Mouse (Mus musculus) forebrain, embryonic 11.5 days (tissue): ENCODE data around the gene Gnat1. TPM values are rescaled to one million over a fixed set of nuclear protein-coding genes. Genes with fewer than 3 reads are reported as not detected.
A peak's percentile ranks its signal among the peaks of the same experiment; 100 is the strongest.

ENCODE experiments used
- ATAC-seq: fragments of 200-750 bp; cut with Nextera tagmentation; replicated peaks from 2 replicates; pipeline ENCODE4 v1.8.0; 2017; ENCODE audit warnings: moderate TSS enrichment; ENCODE audit not compliant: low FRiP score
- DNase-seq: peaks from one replicate; pipeline ENCODE4 v3.0.0-alpha.2; 2017; ENCODE audit warnings: low spot score
- H3K27ac ChIP-seq: fragments of 300-500 bp; sonication (generic); 2 replicates; pipeline ENCODE4 v1.5.1; 2014; ENCODE audit warnings: low read depth, low read length
- H3K27me3 ChIP-seq: fragments of 300-500 bp; sonication (generic); 2 replicates; pipeline ENCODE4 v1.6.1; 2014; ENCODE audit warnings: mild to moderate bottlenecking, low read length, mixed read lengths; ENCODE audit not compliant: control insufficient read depth, insufficient read depth
- H3K36me3 ChIP-seq: fragments of 300-500 bp; sonication (generic); 2 replicates; pipeline ENCODE4 v1.6.1; 2014; ENCODE audit warnings: mild to moderate bottlenecking, low read length, moderate library complexity, mixed read lengths; ENCODE audit not compliant: control insufficient read depth, insufficient read depth
- H3K4me1 ChIP-seq: fragments of 300-500 bp; sonication (generic); replicated peaks from 2 replicates; pipeline ENCODE4 v1.6.1; 2014; ENCODE audit warnings: low read length, mixed read lengths; ENCODE audit not compliant: control insufficient read depth, insufficient read depth
- H3K4me2 ChIP-seq: fragments of 300-500 bp; sonication (generic); 2 replicates; pipeline ENCODE4 v1.6.1; 2014; ENCODE audit warnings: low read depth, mild to moderate bottlenecking, low read length, moderate library complexity, mixed read lengths; ENCODE audit not compliant: severe bottlenecking
- H3K4me3 ChIP-seq: fragments of 300-500 bp; sonication (generic); 2 replicates; pipeline ENCODE4 v1.5.1; 2014; ENCODE audit warnings: low read depth, low read length
- H3K9ac ChIP-seq: fragments of 300-500 bp; sonication (generic); 2 replicates; pipeline ENCODE4 v1.6.1; 2014; ENCODE audit warnings: low read length
- H3K9me3 ChIP-seq: fragments of 300-500 bp; sonication (generic); 2 replicates; pipeline ENCODE4 v1.6.1; 2016; ENCODE audit warnings: low read length, mixed read lengths; ENCODE audit not compliant: control insufficient read depth
- WGBS: fragments of 180-500 bp; shearing (Covaris S2); extraction: QIAGEN DNeasy Blood & Tissue Kit; methylation state at CpG from one replicate; pipeline ENCODE4 v1.1.7; 2014; 5-methylcytosine and 5-hydroxymethylcytosine counted together
- polyA plus RNA-seq: library from polyadenylated mRNA; unstranded; fragments of >200 nt; fragmentation: Nextera tagmentation; extraction: Ambion mirVana; gene quantifications from 2 replicates; pipeline ENCODE4 v1.2.1, GENCODE M21; 2014

Gene Gnat1
- polyA plus RNA-seq, 1 experiment from 2014 or later: 2.6 TPM

- no peaks in the 10 kb centered on the region; the same call in 1 of the 2 replicates for H3K27me3 ChIP-seq
- no peaks in the 10 kb centered on the region; the same call in 1 of the 2 replicates for H3K36me3 ChIP-seq
- DNase-seq (no peak), ATAC-seq (no peak)
- no peak overlapping the region for H3K4me2 ChIP-seq
- no peaks in the 10 kb centered on the region for H3K9me3 ChIP-seq
- no peak overlapping the region for H3K27ac ChIP-seq
- 67% methylated on average over 14 of the region's 14 CpGs for WGBS
- no peak overlapping the region for H3K9ac ChIP-seq
- no peak overlapping the region for H3K4me3 ChIP-seq
- H3K4me1 ChIP-seq: peaks cover 32% of the 10 kb centered on the region
Measured at GRCm38 (mm10) chr9:107703337-107704122, 24.0 kb upstream of the Gnat1 start.

- H3K9ac ChIP-seq: no peak overlapping the region
- H3K4me2 ChIP-seq: no peak overlapping the region
- H3K36me3 ChIP-seq: no peaks in the 10 kb centered on the region; the same call in 1 of the 2 replicates
- H3K27me3 ChIP-seq: no peaks in the 10 kb centered on the region
- WGBS: 83% methylated on average over 3 of the region's 3 CpGs
- no peak for DNase-seq
- no peak for ATAC-seq
- H3K4me1 ChIP-seq: peaks cover 40% of the 10 kb centered on the region
- no peak overlapping the region for H3K27ac ChIP-seq
- H3K4me3 ChIP-seq: no peak overlapping the region
- H3K9me3 ChIP-seq: no peaks in the 10 kb centered on the region
Measured at GRCm38 (mm10) chr9:107702606-107703185, 23.2 kb upstream of the Gnat1 start.

DNA sequence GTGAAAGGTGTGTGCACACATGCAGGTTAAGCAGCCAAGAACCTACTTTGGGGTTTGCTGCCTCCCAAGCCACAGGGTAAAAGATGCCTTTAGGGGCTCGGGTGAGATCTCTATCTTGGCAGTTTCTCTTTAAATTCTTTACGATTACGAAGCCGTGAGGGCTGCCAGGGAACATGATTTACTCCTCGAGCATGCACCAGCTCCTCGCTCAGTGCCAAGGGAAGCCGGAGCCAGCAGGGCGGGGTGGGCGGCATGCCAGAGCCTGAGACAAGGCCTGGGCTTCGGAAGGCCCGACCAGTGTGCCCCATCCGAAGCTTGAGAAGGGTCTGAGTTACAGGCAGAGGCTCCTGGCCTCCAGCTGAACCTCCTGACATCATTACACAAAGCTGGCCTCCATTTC is 22.1 kb upstream of the Gnat1 start:
- no peak overlapping the region for H3K4me2 ChIP-seq

DNA sequence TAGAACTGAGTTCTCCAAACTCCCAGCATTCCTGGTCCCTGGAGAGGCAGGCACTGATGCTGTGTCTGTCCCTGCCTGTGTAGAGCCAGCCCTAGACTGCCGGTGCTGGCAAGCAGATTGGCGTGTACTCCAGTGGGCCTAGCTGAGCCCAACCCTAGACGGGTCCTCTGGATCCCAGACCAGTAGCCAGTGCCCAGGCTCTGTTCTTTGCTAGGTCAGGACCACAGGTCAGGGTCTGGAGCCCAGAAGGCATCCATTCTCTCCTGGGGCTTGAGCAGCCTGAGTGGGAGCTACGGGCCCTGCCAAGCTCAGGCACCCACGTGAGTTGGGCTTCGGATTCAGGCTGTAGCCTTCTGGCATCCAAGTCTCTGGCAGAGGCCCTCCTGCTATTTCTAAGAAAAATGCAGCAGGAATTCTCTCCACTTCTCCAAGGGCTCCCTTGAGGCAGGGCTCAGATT is 20.6 kb upstream of the Gnat1 start:
- Histone ChIP-seq H3K27me3 (no peaks in the 10 kb centered on the region), H3K4me1 (peaks cover 41% of the 10 kb centered on the region), H3K27ac (no peak overlapping the region), H3K9ac (no peak overlapping the region), H3K4me3 (no peak overlapping the region), H3K36me3 (no peaks in the 10 kb centered on the region; the same call in 1 of the 2 replicates), H3K4me2 (no peak overlapping the region), H3K9me3 (no peaks in the 10 kb centered on the region)
- no peak for ATAC-seq
- WGBS: 29% methylated on average over 6 of the region's 6 CpGs
- no peak for DNase-seq

More for the DNA sequence above, 22.1 kb upstream of the Gnat1 start:
- DNase-seq (no peak), ATAC-seq (no peak)
- no peaks in the 10 kb centered on the region for H3K27me3 ChIP-seq
- H3K9me3 ChIP-seq: no peaks in the 10 kb centered on the region
- 79% methylated on average over 12 of the region's 12 CpGs for WGBS
- no peak overlapping the region for H3K4me3 ChIP-seq
- H3K9ac ChIP-seq: no peak overlapping the region
- H3K27ac ChIP-seq: no peak overlapping the region
- H3K4me1 ChIP-seq: peaks cover 43% of the 10 kb centered on the region
- no peaks in the 10 kb centered on the region; the same call in 1 of the 2 replicates for H3K36me3 ChIP-seq

DNA sequence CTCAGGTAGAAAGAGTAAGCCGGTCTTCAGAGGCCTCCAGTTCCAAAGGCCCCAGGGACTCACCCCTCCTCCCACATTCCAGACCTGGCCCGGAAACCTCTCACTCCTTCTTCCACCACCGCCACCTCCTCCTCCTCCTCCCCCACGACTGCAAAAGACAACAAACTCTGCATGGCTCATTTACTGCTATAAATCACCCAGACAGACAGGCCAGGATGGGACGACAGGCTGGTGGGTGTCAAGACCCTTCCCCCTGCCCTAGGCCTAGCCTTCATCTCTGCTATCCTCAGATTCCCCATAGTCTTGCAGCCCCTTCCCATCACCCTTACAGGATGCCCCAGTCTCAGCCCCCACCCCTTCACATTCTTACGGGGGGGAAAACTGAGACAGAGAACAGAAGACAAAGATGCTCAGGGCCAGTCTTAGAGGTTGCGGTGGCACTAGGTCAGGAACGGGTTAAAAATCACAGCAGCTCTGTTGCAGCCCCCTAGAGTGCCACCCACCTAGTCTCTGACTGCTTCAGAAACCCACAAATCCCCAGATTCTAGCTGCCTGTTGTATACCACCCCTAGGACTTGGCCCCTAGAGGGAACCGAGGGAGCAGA is 20.0 kb upstream of the Gnat1 start:
- no peak for ATAC-seq
- Histone ChIP-seq H3K4me3 (no peak overlapping the region), H3K27ac (no peak overlapping the region), H3K9me3 (no peaks in the 10 kb centered on the region), H3K4me1 (peaks cover 41% of the 10 kb centered on the region), H3K27me3 (no peaks in the 10 kb centered on the region), H3K4me2 (peak overlapping the region; percentile 26; the same call in 1 of the 2 replicates), H3K9ac (0 out of 2 replicates have a peak overlapping the region, but pooled peaks have one; percentile 10), H3K36me3 (no peaks in the 10 kb centered on the region; the same call in 1 of the 2 replicates)
- no peak for DNase-seq
- 3% methylated on average over 9 of the region's 9 CpGs for WGBS

DNA sequence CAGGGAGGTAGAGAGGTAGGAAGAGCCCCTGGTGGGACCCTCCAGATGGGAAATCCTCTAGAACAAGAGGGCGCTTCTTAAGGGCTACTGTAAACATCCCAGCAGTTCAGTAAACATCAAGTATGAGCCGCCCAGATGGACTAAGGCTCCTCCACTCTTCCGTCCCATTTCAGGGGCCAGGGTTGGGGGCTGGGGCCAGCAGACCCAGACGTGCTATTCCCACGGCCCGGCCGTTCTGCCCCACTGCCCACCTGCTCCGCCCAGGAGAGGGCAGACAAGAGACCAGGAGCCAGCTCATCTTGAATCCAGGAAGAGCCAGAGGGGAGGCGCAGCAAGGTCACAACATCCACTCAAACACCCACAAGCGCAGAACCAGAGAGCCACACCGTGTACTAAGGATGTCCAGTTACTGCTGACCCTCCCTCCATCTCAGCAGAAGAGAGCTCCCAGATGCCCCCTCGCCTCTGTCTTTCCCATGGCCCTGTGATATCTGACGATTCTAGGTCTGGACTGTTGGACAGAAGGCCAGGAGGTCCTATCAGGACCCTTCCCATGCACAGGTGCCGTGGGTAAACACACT is 19.2 kb upstream of the Gnat1 start:
- H3K4me3 ChIP-seq: no peak overlapping the region
- WGBS: 8% methylated on average over 14 of the region's 14 CpGs

DNA sequence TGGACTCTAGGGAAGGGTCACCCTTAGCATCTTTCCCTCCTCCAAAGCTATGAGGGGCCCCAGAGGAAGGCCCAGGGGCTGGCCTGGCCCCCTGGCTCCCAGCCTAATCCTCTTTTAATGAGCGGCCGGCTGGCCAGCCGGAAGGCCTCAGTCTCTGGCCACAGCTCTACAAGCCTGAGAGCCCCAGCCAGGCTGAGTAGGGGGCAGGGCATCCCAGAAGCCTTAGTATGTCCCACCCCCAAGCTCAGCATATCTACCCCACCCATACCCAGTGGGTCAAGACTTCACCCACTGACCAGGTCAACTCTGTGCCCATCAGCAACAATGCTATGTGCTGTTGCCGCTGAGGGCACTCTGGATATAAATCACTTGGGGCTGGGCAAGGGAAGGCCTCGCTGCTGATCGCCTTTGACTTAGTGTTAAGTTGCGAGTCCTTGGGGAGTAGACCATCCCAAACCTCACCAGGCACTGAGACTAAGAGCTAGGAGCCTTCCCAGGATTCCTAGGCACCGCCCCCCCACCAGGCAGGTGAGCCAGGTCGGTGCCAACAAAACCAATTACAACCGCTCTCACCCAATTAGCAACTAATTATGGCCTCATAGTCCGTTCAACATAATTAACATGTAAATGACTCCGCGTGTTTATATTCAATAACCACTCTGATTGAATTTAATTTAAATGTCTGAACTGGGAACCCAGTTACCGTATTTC is 18.5 kb upstream of the Gnat1 start:
- H3K27me3 ChIP-seq: no peaks in the 10 kb centered on the region
- H3K36me3 ChIP-seq: no peaks in the 10 kb centered on the region; the same call in 1 of the 2 replicates
- 6% methylated on average over 14 of the region's 14 CpGs for WGBS
- no peak overlapping the region for H3K27ac ChIP-seq
- peak overlapping the region; percentile 19 for H3K4me2 ChIP-seq
- peak; percentile 43 for ATAC-seq
- H3K9me3 ChIP-seq: no peaks in the 10 kb centered on the region
- H3K4me1 ChIP-seq: peaks cover 38% of the 10 kb centered on the region
- H3K4me3 ChIP-seq: no peak overlapping the region
- H3K9ac ChIP-seq: peak overlapping the region; percentile 35; the same call in 1 of the 2 replicates
- DNase-seq: peak; percentile 73

More for the DNA sequence above, 19.2 kb upstream of the Gnat1 start:
- H3K36me3 ChIP-seq: no peaks in the 10 kb centered on the region; the same call in 1 of the 2 replicates
- no peaks in the 10 kb centered on the region for H3K27me3 ChIP-seq
- H3K4me2 ChIP-seq: no peak overlapping the region; the same call in 1 of the 2 replicates
- no peaks in the 10 kb centered on the region for H3K9me3 ChIP-seq
- ATAC-seq (peak; percentile 37; the same call in 1 of the 2 replicates), DNase-seq (peak; percentile 69)
- peaks cover 38% of the 10 kb centered on the region for H3K4me1 ChIP-seq
- no peak overlapping the region for H3K9ac ChIP-seq
- no peak overlapping the region for H3K27ac ChIP-seq
